Mouse (Mus musculus) testis, postnatal 14 days (tissue): ENCODE measurements at regions not wholly inside any gene's neighbourhood (a gene's known extent, or its start where the extent isn't known, plus 50 kb on each side); places are given as distances from the start of the nearest gene placed in this dataset.

ENCODE experiments used
- DNase-seq: peaks from one replicate; pipeline ENCODE4 v3.0.0; 2021; ENCODE audit warnings: low spot score

- no peak for DNase-seq
Observed at GRCm38 (mm10) chr9:30580500-30580899, 153.6 kb downstream of the Snx19 start.

GRCm38 (mm10) chr9:30578213-30578612 lies 151.3 kb downstream of the Snx19 start:
- DNase-seq, result no peak

- DNase-seq, result no peak
Observed at GRCm38 (mm10) chr9:30577243-30577642, 150.3 kb downstream of the Snx19 start.

GRCm38 (mm10) chr9:30575531-30575930 lies 148.6 kb downstream of the Snx19 start:
- DNase-seq, result no peak

- no peak for DNase-seq
Observed at GRCm38 (mm10) chr9:30573294-30573693, 146.4 kb downstream of the Snx19 start.

GRCm38 (mm10) chr9:30571014-30571413 lies 144.1 kb downstream of the Snx19 start:
- no peak for DNase-seq

- DNase-seq, result no peak
Observed at GRCm38 (mm10) chr9:30564765-30565680, 138.1 kb downstream of the Snx19 start.

GRCm38 (mm10) chr9:30563399-30563798 lies 136.5 kb downstream of the Snx19 start:
- DNase-seq, result no peak

- no peak for DNase-seq
Observed at GRCm38 (mm10) chr9:30554908-30555307, 128.0 kb downstream of the Snx19 start.

- DNase-seq, result no peak
Observed at GRCm38 (mm10) chr9:30552721-30553120, 125.8 kb downstream of the Snx19 start.

GRCm38 (mm10) chr9:30549892-30550515 lies 123.1 kb downstream of the Snx19 start:
- no peak for DNase-seq

- DNase-seq, result no peak
Observed at GRCm38 (mm10) chr9:30539858-30540257, 113.0 kb downstream of the Snx19 start.

GRCm38 (mm10) chr9:30536508-30537100 lies 109.7 kb downstream of the Snx19 start:
- no peak for DNase-seq

- no peak for DNase-seq
Observed at GRCm38 (mm10) chr9:30534961-30535360, 108.1 kb downstream of the Snx19 start.

GRCm38 (mm10) chr9:30533780-30534343 lies 107.0 kb downstream of the Snx19 start:
- DNase-seq, result no peak

GRCm38 (mm10) chr9:30533091-30533779 lies 106.3 kb downstream of the Snx19 start:
- no peak for DNase-seq

- DNase-seq, result no peak
Observed at GRCm38 (mm10) chr9:30525086-30525485, 98.2 kb downstream of the Snx19 start.

- DNase-seq, result no peak
Observed at GRCm38 (mm10) chr9:30524401-30525066, 97.6 kb downstream of the Snx19 start.

GRCm38 (mm10) chr9:30523852-30524251 lies 96.9 kb downstream of the Snx19 start:
- DNase-seq, result no peak

- DNase-seq, result no peak
Observed at GRCm38 (mm10) chr9:30522595-30523350, 95.9 kb downstream of the Snx19 start.
